Mouse (Mus musculus): ENCODE results near the gene Smox. TPM values are rescaled to one million over a fixed set of nuclear protein-coding genes. Genes with fewer than 3 reads are reported as not detected.

Smox gene
- total and polyA plus RNA-seq, 2 experiments from 2014 or later, result 55.4 to 67.9 TPM

DNA sequence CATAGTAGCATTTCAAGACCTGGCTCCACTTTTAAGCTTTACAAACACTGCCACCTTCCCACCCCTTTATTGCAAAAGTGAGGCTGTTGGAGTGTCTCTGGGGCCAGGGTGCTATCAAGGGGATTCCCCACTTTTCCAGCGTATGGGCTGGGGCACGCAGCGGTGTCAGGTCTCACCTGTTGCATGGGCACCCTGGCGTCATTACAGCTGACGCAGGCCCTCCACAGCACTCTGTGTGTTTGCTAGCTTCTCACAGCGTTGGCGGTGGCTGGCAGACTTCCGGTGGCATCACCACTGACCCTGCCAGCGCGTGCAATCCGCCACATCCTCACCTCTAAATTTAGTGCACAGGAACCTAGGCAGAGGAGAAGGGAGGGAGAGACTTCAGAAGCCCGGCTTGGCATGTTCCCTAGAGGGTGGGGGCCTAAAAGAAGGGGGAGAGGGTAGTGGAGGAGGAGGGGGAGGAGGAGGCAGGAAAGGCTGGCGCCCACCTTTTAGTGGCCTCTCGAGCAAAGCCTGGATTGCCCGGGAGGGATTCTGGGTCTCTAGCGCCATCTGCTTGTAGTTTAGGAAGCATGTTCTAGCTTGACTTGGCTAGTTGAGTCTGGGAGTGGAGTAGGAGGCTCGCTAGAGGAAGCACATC, 18.5 kb downstream of the Smox start:
- WGBS, result 21% methylated on average over 17 of the region's 17 CpGs
- no peak overlapping the region for H3K9ac ChIP-seq
- peak; percentile 77 for TF ChIP-seq CTCF (IDR thresholded peaks at IDR 0.05; ENCODE audit: low read depth)
- no peaks in the 10 kb centered on the region for H3K9me3 ChIP-seq (ENCODE audit: low read length)
- ATAC-seq, result peak; percentile 59
- no peaks in the 10 kb centered on the region for H3K27me3 ChIP-seq (ENCODE audit: insufficient read depth, low read length)
- peak; percentile 78 for DNase-seq
- H3K4me1 ChIP-seq (ENCODE audit: insufficient read depth), result peaks cover 12% of the 10 kb centered on the region
- H3K36me3 ChIP-seq (ENCODE audit: insufficient read depth), result no peaks in the 10 kb centered on the region; the same call in 1 of the 2 replicates
- H3K4me3 ChIP-seq (ENCODE audit: low read depth, low read length), result no peak overlapping the region
- H3K27ac ChIP-seq (ENCODE audit: low read depth, low read length), result no peak overlapping the region
- H3K4me2 ChIP-seq (ENCODE audit: low read depth), result peak overlapping the region; percentile 29; the same call in 1 of the 2 replicates

DNA sequence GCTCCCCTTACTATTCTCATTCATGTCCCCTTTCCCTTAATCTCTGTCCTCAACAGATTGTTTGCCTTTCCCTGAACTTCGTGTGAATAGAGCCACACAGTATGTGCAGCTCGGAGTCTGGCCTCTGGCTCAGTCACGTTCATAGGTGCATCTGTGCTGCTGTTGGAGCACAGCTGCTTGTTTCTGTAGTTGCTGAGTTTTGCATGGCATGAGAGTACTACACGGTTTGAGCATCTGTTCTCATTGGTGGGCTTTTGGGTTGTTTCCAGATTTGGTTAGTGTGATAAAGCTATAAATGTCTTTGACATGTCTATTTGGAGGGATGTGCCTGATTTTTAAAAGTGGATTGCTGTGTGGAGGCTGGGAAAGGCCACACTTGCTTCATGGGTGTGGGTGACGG, 19.2 kb downstream of the Smox start:
- Histone ChIP-seq H3K4me1 (ENCODE audit: insufficient read depth) (peaks cover 12% of the 10 kb centered on the region), H3K9me3 (ENCODE audit: low read length) (no peaks in the 10 kb centered on the region), H3K27ac (ENCODE audit: low read depth, low read length) (no peak overlapping the region), H3K4me2 (ENCODE audit: low read depth) (no peak overlapping the region), H3K27me3 (ENCODE audit: insufficient read depth, low read length) (no peaks in the 10 kb centered on the region), H3K4me3 (ENCODE audit: low read depth, low read length) (no peak overlapping the region), H3K9ac (no peak overlapping the region), H3K36me3 (ENCODE audit: insufficient read depth) (no peaks in the 10 kb centered on the region; the same call in 1 of the 2 replicates)
- 53% methylated on average over 5 of the region's 5 CpGs for WGBS
- peak; percentile 39 for DNase-seq
- TF ChIP-seq CTCF (IDR thresholded peaks at IDR 0.05; ENCODE audit: low read depth), result no peak
- peak; percentile 45 for ATAC-seq

DNA sequence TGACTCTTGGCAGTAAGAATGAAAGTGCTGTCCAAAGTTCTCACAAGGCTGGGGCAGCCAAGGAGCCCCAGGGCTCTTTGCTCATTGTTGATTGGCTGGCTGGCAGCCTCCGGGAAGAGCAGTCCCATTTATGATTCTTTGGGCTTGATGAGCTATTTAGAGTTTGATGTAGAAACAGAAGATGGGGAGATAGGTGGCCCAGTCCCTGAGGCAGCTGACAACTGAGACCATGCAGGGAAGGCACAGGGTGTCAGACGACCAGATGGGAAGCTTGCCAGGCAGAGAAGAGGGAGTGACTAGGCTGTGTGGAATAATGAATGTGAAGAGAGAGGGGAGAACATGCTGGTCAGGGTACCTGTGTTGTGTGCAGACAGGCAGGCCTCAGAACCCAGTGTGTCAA, 22.2 kb downstream of the Smox start:
- no peak for TF ChIP-seq CTCF (IDR thresholded peaks at IDR 0.05; ENCODE audit: low read depth)
- no peak for DNase-seq
- WGBS, result 20% methylated on average over 2 of the region's 2 CpGs
- Histone ChIP-seq H3K4me3 (ENCODE audit: low read depth, low read length) (no peak overlapping the region), H3K9me3 (ENCODE audit: low read length) (no peaks in the 10 kb centered on the region), H3K4me1 (ENCODE audit: insufficient read depth) (0 out of 2 replicates have a peak, but pooled peaks cover 9% of the 10 kb centered on the region), H3K36me3 (ENCODE audit: insufficient read depth) (peaks cover 5% of the 10 kb centered on the region; the same call in 1 of the 2 replicates), H3K9ac (no peak overlapping the region), H3K27me3 (ENCODE audit: insufficient read depth, low read length) (no peaks in the 10 kb centered on the region), H3K27ac (ENCODE audit: low read depth, low read length) (no peak overlapping the region), H3K4me2 (ENCODE audit: low read depth) (no peak overlapping the region)
- peak; percentile 36; the same call in 1 of the 2 replicates for ATAC-seq

DNA sequence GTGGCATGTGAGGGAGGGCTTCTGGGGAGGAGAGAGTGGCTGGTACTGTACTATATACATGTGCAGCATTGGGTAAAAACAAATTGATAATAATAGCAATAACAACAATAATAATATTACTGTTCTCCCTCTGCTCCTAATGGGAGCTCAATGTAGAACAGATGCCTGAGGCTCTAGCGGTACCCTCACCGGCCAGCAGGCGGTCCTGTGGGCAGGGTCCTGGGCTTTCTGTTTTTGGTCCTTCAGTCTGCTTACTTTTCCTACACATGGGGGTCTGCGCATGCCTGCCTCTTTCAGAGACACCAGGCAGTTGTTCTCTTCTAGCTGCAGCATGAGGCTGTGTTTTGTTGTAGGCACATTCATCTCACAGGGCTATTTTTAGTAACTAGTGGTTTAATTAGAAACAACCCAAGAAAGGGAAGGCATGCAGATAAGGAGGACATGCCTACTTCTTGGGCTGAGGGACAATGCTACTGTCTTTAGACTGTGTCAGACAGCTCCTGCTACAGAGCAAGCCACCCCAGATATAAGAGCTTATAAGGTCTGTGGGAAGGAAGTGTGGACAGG, 22.8 kb downstream of the Smox start:
- no peak overlapping the region for H3K4me3 ChIP-seq (ENCODE audit: low read depth, low read length)
- no peaks in the 10 kb centered on the region for H3K27me3 ChIP-seq (ENCODE audit: insufficient read depth, low read length)
- no peaks in the 10 kb centered on the region for H3K9me3 ChIP-seq (ENCODE audit: low read length)
- no peak overlapping the region for H3K4me2 ChIP-seq (ENCODE audit: low read depth)
- peak; percentile 32 for ATAC-seq
- DNase-seq, result no peak
- H3K27ac ChIP-seq (ENCODE audit: low read depth, low read length), result no peak overlapping the region
- H3K4me1 ChIP-seq (ENCODE audit: insufficient read depth), result 0 out of 2 replicates have a peak, but pooled peaks cover 9% of the 10 kb centered on the region
- H3K9ac ChIP-seq, result no peak overlapping the region
- WGBS, result 78% methylated on average over 4 of the region's 4 CpGs
- peak; percentile 24; the same call in 1 of the 2 replicates for TF ChIP-seq CTCF (IDR thresholded peaks at IDR 0.05; ENCODE audit: low read depth)
- peaks cover 5% of the 10 kb centered on the region; the same call in 1 of the 2 replicates for H3K36me3 ChIP-seq (ENCODE audit: insufficient read depth)

DNA sequence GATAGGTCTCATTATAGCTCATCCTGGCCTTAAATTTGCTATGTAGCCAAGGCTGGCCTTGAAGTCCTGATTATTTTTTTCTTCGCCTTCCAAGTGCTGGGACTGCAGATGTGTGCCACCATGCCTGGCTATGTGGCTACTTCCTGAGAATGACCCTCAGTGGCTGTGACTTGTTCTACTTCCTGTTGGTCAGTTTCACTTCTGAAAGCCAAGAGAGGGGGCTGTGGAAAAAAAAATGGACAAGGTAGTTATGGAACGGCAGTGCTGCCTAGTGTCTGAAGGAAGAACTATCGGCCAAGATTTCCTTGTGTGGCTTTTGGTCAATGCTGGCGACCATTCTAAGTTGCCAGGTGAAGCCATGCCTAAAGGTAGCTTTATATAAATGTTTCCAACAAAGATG, 26.3 kb downstream of the Smox start:
- Histone ChIP-seq H3K4me1 (ENCODE audit: insufficient read depth) (no peaks in the 10 kb centered on the region), H3K27me3 (ENCODE audit: insufficient read depth, low read length) (no peaks in the 10 kb centered on the region), H3K27ac (ENCODE audit: low read depth, low read length) (no peak overlapping the region), H3K9me3 (ENCODE audit: low read length) (no peaks in the 10 kb centered on the region), H3K36me3 (ENCODE audit: insufficient read depth) (peaks cover 21% of the 10 kb centered on the region; the same call in 1 of the 2 replicates), H3K4me2 (ENCODE audit: low read depth) (no peak overlapping the region), H3K9ac (no peak overlapping the region), H3K4me3 (ENCODE audit: low read depth, low read length) (no peak overlapping the region)
- ATAC-seq, result no peak
- 93% methylated on average over 4 of the region's 4 CpGs for WGBS
- TF ChIP-seq CTCF (IDR thresholded peaks at IDR 0.05; ENCODE audit: low read depth), result no peak
- DNase-seq, result no peak

DNA sequence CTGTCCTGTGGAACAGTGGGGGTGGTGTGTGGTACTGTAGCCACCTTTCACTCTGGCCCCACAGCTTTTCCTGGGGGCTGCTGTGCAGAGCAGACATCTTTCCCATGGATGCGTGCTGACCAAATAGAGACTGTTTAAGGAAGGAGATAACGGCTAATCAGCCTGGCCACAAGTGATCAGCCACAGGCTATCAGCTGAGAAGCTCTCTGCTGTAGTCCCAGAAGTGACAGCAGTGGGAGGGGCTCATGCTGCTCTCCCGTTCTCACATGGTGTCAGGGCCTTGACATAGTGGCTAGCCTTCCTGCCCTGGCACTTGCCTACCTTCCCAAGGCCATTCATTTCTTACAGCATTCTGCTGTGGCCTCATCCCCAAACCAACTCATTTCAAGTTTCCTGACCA, 27.5 kb downstream of the Smox start:
- ATAC-seq, result no peak
- 65% methylated on average over 3 of the region's 3 CpGs for WGBS

DNA sequence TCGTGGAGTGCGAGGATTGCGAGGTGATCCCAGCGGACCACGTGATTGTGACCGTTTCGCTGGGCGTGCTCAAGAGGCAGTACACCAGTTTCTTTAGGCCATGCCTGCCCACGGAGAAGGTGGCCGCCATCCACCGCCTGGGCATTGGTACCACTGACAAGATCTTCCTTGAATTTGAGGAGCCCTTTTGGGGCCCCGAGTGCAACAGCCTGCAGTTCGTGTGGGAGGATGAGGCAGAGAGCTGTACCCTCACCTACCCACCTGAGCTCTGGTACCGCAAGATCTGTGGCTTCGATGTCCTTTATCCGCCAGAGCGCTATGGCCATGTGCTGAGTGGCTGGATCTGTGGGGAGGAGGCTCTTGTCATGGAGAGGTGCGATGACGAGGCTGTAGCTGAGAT, 29.4 kb downstream of the Smox start:
- H3K4me3 ChIP-seq (ENCODE audit: low read depth, low read length), result no peak overlapping the region
- H3K4me2 ChIP-seq (ENCODE audit: low read depth), result no peak overlapping the region
- no peak overlapping the region for H3K27ac ChIP-seq (ENCODE audit: low read depth, low read length)
- ATAC-seq (no peak), DNase-seq (no peak)
- no peaks in the 10 kb centered on the region for H3K4me1 ChIP-seq (ENCODE audit: insufficient read depth)
- H3K9ac ChIP-seq, result no peak overlapping the region
- TF ChIP-seq CTCF (IDR thresholded peaks at IDR 0.05; ENCODE audit: low read depth), result no peak
- no peaks in the 10 kb centered on the region for H3K9me3 ChIP-seq (ENCODE audit: low read length)
- WGBS, result 96% methylated on average over 19 of the region's 19 CpGs
- H3K27me3 ChIP-seq (ENCODE audit: insufficient read depth, low read length), result no peaks in the 10 kb centered on the region
- H3K36me3 ChIP-seq (ENCODE audit: insufficient read depth), result peaks cover 34% of the 10 kb centered on the region

More for the DNA sequence above, 27.5 kb downstream of the Smox start:
- TF ChIP-seq CTCF (IDR thresholded peaks at IDR 0.05; ENCODE audit: low read depth), result no peak
- no peaks in the 10 kb centered on the region for H3K4me1 ChIP-seq (ENCODE audit: insufficient read depth)
- no peak overlapping the region for H3K27ac ChIP-seq (ENCODE audit: low read depth, low read length)
- no peak overlapping the region for H3K4me2 ChIP-seq (ENCODE audit: low read depth)
- no peak overlapping the region for H3K9ac ChIP-seq
- H3K9me3 ChIP-seq (ENCODE audit: low read length), result no peaks in the 10 kb centered on the region
- no peak overlapping the region for H3K4me3 ChIP-seq (ENCODE audit: low read depth, low read length)
- H3K27me3 ChIP-seq (ENCODE audit: insufficient read depth, low read length), result no peaks in the 10 kb centered on the region
- H3K36me3 ChIP-seq (ENCODE audit: insufficient read depth), result peaks cover 21% of the 10 kb centered on the region; the same call in 1 of the 2 replicates
- no peak for DNase-seq

Data from forebrain, postnatal 0 days (tissue).